Mouse (Mus musculus) yolk sac, embryonic 10.5 days (tissue): Measurements from ENCODE around the gene Mttp.

Experiments
- DNase-seq: peaks from one replicate; pipeline ENCODE4 v3.0.0-alpha.2; 2017; ENCODE audit warnings: low spot score

Mttp gene

GRCm38 (mm10) chr3:138134528-138134927, 10.2 kb downstream of the Mttp start:
- DNase-seq, result no peak

DNA sequence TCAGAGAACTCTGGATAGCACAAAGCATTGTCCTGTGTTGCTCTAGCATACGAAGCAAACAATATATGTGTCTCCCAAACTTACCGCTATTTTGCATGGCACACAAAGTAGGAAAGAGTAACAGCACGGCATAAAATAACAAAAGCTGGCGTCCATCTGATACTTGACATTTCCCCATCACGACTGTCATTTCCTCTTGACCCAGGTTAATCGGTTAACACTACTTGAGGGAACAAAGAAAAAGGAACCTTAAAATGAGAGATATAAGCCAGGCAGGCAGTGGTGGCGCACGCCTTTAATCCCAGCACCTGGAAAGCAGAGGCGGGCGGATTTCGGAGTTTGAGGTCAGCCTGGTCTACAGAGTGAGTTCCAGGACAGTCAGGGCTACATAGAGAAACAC, 10.9 kb downstream of the Mttp start:
- no peak for DNase-seq

- DNase-seq, result no peak
These were observed 11.3 kb downstream of the Mttp start for GRCm38 (mm10) chr3:138133463-138133862.

DNA sequence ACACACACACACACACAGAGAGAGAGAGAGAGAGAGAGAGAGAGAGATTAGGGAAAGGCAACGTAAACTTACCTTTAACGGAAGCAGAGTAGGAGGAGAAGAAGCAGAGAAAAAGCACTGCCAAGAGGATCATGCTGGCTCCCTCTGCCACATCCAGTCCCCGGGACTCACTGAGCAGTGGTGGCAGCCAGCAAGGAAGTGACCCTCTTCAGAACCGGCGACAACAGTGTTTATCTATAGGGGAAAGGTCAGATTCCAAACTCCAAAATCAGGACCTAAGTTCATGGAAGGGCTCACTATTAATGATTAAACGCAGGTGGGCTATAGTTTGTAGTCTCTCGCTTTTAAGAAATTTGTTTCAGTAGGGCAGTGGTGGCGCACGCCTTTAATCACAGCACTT, 13.6 kb downstream of the Mttp start:
- DNase-seq, result peak; percentile 73

- no peak for DNase-seq
These were observed 14.1 kb downstream of the Mttp start for GRCm38 (mm10) chr3:138130692-138131091.

DNA sequence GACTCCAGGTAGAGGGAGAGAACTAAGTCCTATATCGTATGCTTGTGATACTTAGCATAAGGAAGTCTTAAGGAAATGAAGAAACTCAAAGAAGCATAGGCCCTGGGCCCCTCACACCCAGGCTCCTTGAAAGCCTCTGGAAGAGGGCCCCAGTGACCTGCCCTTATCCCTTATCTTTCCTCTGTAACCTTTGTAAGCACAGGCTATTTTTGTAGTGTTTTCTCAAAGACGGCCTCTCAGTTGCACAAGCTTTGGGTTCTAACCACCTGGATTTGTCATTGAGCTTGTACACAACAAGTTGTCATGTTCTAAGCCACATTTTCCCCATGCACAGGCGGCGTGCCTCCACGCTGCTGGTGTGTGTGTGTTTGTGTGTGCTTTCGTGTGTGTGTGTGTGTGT, 15.7 kb downstream of the Mttp start:
- peak; percentile 55 for DNase-seq

- no peak for DNase-seq
These were observed 20.9 kb downstream of the Mttp start for GRCm38 (mm10) chr3:138123842-138124241.

DNA sequence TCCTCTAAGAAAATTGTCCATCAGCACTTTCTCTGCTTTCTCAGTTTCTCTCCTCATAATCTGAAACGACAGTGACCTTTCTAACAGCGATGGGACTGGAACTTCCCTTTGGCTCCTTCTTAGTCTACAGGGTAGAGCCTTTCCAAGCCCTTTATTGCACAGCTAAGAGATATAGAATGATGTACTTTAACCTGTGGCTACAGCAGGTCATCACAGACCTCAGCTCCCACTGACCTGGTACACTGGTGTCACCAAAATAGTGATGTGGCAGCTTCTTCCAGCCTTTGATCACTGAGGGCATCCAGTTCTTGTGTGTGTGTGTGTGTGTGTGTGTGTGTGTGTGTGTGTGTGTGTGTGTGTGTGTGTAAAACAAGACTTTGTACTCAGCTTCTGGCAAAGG, 23.3 kb downstream of the Mttp start:
- no peak for DNase-seq

GRCm38 (mm10) chr3:138119444-138120105, 25.2 kb downstream of the Mttp start:
- DNase-seq, result no peak

DNA sequence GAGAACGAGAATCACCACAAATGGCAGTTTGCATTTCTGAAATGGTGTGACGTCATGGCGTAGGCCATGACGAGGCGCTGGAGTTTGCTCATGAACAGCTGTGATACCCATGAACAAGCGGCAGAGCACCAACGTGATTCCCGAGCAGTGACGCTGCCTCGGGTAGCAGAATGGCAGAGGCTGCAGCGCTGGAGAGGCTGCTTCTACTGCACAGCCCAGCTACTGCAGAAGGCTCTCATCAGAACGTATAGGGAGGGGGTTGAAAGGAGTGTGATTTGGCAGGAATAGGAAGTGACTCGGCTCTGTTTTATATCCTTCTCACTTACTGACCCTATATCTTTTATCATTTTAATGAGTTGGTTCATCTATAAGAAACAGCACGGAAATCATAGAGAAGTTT, 25.9 kb downstream of the Mttp start:
- DNase-seq, result no peak

DNA sequence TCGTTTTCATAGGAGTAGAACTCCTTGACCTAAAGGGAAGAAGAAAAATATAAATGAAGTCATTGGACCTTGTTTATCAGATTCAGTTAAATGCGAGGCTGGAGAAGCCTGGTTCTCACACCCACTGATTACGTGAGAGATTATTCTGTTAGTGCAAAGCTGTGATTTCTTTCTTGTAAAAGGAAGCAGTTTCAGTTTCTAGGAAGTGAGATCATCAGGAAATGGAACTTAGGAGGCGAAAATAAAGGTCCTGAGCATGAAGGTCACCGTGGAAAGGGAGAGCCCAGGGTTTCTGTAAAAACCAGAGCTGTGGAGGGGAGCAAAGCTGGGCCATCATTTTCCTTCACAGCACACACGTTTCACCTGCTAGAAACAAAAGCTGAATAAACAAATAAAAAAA, 26.4 kb downstream of the Mttp start:
- DNase-seq, result no peak

DNA sequence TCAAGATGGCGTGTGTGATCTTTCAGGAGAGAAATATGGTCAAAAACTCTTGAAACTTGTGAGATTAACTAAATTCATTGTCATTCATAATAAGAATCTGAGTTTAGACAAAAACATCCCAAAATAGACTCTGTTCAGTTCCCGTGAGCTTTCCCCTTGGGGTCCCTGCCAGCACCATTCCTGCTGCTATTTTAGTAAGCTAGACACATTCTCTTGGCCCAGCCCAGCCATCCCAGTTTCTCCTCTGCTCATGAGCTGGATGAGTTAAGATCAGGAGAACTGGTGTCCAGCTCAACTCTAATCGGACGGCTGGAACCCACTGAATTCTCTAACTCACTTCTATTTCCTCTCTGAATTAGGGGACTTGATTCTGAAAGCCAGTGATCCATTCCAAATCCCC, 27.9 kb downstream of the Mttp start:
- no peak for DNase-seq

DNA sequence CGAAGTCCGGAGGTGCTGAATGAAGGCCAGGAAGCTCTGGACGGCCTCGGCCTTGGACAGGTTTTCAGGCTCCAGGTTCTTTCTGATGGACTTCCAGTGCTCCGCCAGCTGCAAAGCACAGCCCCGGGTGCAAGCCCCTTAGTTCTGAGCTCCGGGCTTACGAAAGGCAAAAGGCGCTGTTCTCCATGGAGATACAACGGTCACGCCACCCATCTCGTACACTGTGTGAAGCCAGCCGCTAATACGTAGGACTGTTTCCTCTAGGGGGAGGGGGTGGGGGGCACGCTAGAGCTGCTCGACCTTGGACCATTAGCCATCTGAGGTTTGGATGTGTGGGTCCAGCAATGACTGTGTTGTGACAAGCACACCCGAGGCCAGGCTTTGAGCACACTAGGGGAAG, 30.7 kb downstream of the Mttp start:
- DNase-seq, result no peak

- no peak for DNase-seq
These were observed 33.6 kb downstream of the Mttp start for GRCm38 (mm10) chr3:138110910-138111782.

GRCm38 (mm10) chr3:138106887-138107286, 37.9 kb downstream of the Mttp start:
- no peak for DNase-seq

DNA sequence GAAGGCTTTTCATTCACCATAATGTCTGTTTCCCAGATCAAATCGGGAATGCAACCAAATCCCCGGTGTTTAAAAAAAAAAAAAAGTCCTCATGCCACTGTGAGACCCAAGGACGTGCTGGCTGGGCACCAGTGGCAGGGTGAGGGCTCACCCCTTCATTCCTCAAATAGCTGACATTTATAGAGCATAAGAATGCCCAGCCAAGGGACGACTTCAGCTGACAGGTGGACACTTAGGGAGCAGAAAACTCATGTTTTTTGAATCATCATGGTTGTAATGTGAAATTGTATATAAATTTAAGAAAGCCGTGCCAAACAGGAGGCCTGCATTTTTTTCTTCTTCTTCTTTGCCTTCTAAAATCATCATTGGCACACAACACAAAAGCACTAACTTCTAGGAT, 39.7 kb downstream of the Mttp start:
- DNase-seq, result no peak

GRCm38 (mm10) chr3:138103690-138104089, 41.1 kb downstream of the Mttp start:
- no peak for DNase-seq

GRCm38 (mm10) chr3:138101936-138102335, 42.8 kb downstream of the Mttp start:
- no peak for DNase-seq

DNA sequence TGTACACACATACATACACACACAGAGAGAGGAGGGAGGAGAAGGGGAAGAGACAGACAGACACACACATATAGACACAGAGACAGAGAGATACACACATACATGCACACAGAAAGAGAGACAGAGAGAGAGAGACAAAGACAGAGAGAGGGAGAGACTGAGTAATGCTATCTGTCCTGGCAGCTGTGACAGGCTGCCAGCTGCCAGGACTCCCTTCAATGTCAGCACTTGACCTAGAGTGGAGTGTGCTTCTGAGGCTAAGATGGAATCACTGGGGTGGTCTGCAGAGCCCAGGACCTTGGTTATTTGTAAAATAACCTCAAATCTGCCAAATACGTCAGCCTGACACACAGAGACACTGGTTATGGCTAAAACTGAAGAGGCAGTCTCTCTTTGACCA, 47.0 kb downstream of the Mttp start:
- no peak for DNase-seq

- DNase-seq, result no peak
These were observed 48.3 kb downstream of the Mttp start for GRCm38 (mm10) chr3:138096263-138097028.

GRCm38 (mm10) chr3:138095718-138096117, 49.0 kb downstream of the Mttp start:
- no peak for DNase-seq

GRCm38 (mm10) chr3:138095301-138095700, 49.5 kb downstream of the Mttp start:
- DNase-seq, result no peak

- DNase-seq, result no peak
These were observed 60.9 kb downstream of the Mttp start for GRCm38 (mm10) chr3:138083896-138084295.
